Mouse (Mus musculus): ENCODE data around the gene Cmss1.
A peak's percentile ranks its signal among the peaks of the same experiment; 100 is the strongest.
"Not testable (repeated sequence)": the region's sequence is repeated elsewhere in the genome, so short reads cannot be mapped to it uniquely, and the experiment has no call there.

Gene Cmss1

GRCm38 (mm10) chr16:57427516-57428285, 179.0 kb downstream of the Cmss1 start:
- DNase-seq (ENCODE audit: extremely low spot score) = no peak

- no peak for DNase-seq (ENCODE audit: extremely low spot score)
Measured at GRCm38 (mm10) chr16:57426680-57427079, 180.0 kb downstream of the Cmss1 start.

GRCm38 (mm10) chr16:57423001-57423800, 183.5 kb downstream of the Cmss1 start:
- DNase-seq (ENCODE audit: extremely low spot score) = no peak

- DNase-seq (ENCODE audit: extremely low spot score) = no peak
Measured at GRCm38 (mm10) chr16:57421680-57422417, 184.8 kb downstream of the Cmss1 start.

GRCm38 (mm10) chr16:57420773-57421556, 185.7 kb downstream of the Cmss1 start:
- DNase-seq (ENCODE audit: extremely low spot score) = no peak

GRCm38 (mm10) chr16:57419881-57420280, 186.8 kb downstream of the Cmss1 start:
- DNase-seq (ENCODE audit: extremely low spot score) = no peak

GRCm38 (mm10) chr16:57419332-57419731, 187.3 kb downstream of the Cmss1 start:
- DNase-seq (ENCODE audit: extremely low spot score) = no peak

- no peak for DNase-seq (ENCODE audit: extremely low spot score)
Measured at GRCm38 (mm10) chr16:57417955-57418354, 188.7 kb downstream of the Cmss1 start.

- no peak for DNase-seq (ENCODE audit: extremely low spot score)
Measured at GRCm38 (mm10) chr16:57417017-57417416, 189.6 kb downstream of the Cmss1 start.

GRCm38 (mm10) chr16:57416049-57416448, 190.6 kb downstream of the Cmss1 start:
- no peak for DNase-seq (ENCODE audit: extremely low spot score)

GRCm38 (mm10) chr16:57412766-57413165, 193.9 kb downstream of the Cmss1 start:
- no peak for DNase-seq (ENCODE audit: extremely low spot score)

GRCm38 (mm10) chr16:57403825-57404224, 202.8 kb downstream of the Cmss1 start:
- DNase-seq (ENCODE audit: extremely low spot score) = no peak

GRCm38 (mm10) chr16:57402910-57403309, 203.8 kb downstream of the Cmss1 start:
- no peak for DNase-seq (ENCODE audit: extremely low spot score)

- DNase-seq (ENCODE audit: extremely low spot score) = no peak
Measured at GRCm38 (mm10) chr16:57401702-57402101, 205.0 kb downstream of the Cmss1 start.

- no peak for DNase-seq (ENCODE audit: extremely low spot score)
Measured at GRCm38 (mm10) chr16:57399566-57399965, 207.1 kb downstream of the Cmss1 start.

GRCm38 (mm10) chr16:57398387-57399214, 208.1 kb downstream of the Cmss1 start:
- peak; percentile 60 for DNase-seq (ENCODE audit: extremely low spot score)

- no peak for DNase-seq (ENCODE audit: extremely low spot score)
Measured at GRCm38 (mm10) chr16:57397845-57398244, 208.8 kb downstream of the Cmss1 start.

GRCm38 (mm10) chr16:57396249-57396648, 210.4 kb downstream of the Cmss1 start:
- no peak for DNase-seq (ENCODE audit: extremely low spot score)

GRCm38 (mm10) chr16:57393161-57393560, 213.5 kb downstream of the Cmss1 start:
- DNase-seq (ENCODE audit: extremely low spot score) = no peak

GRCm38 (mm10) chr16:57392461-57392860, 214.2 kb downstream of the Cmss1 start:
- DNase-seq (ENCODE audit: extremely low spot score) = no peak

- not testable (repeated sequence) for DNase-seq (ENCODE audit: extremely low spot score)
Measured at GRCm38 (mm10) chr16:57391171-57391570, 215.5 kb downstream of the Cmss1 start.

Measured in embryo, embryonic 9.5 days (tissue).